8 mouse cellular contexts compared by ENCODE assay signal in genomic region chr10:26828412-26829137, GRCm38 (mm10).
DNase-seq lines count a peak whose midpoint lies in the region; ATAC-seq lines count a peak whose summit lies in the region.

No protein-coding gene starts in this region.

- peaks cover 38% of the 10 kb centered on the region for H3K4me1 ChIP-seq in forebrain, embryonic 13.5 days
- peaks cover 6% of the 10 kb centered on the region for H3K4me1 ChIP-seq in intestine, embryonic 16.5 days (ENCODE audit: control insufficient read depth, insufficient read depth, low read length)

- H3K9ac ChIP-seq in forebrain, embryonic 13.5 days, result no peak overlapping the region
- H3K9ac ChIP-seq in intestine, embryonic 16.5 days (ENCODE audit: low read depth, low read length), result no peak overlapping the region

- DNase-seq in embryo, embryonic 10 days (ENCODE audit: low spot score), result peak; percentile 14
- no peak for DNase-seq in embryo, embryonic 11 days
- peak; percentile 54 for DNase-seq in lung, postnatal 10 days
- no peak for DNase-seq in cerebellum, adult 9-10 months
- no peak for DNase-seq in thymus, postnatal 4 days
- no peak for DNase-seq in thymus, postnatal 36 days

- H3K9me3 ChIP-seq in forebrain, embryonic 13.5 days (replicated peaks), result no peaks in the 10 kb centered on the region
- no peaks in the 10 kb centered on the region for H3K9me3 ChIP-seq in intestine, embryonic 16.5 days (ENCODE audit: control insufficient read depth, low read length)

- no peak overlapping the region for H3K4me2 ChIP-seq in forebrain, embryonic 13.5 days
- H3K4me2 ChIP-seq in intestine, embryonic 16.5 days (ENCODE audit: low read depth, low read length), result no peak overlapping the region

- no peaks in the 10 kb centered on the region for H3K36me3 ChIP-seq in forebrain, embryonic 13.5 days (ENCODE audit: poor library complexity, severe bottlenecking)
- no peaks in the 10 kb centered on the region for H3K36me3 ChIP-seq in intestine, embryonic 16.5 days (ENCODE audit: control insufficient read depth, insufficient read depth, low read length)

- peak overlapping the region; percentile 85 for H3K27ac ChIP-seq in forebrain, embryonic 13.5 days
- H3K27ac ChIP-seq in intestine, embryonic 16.5 days (ENCODE audit: low read length), result peak overlapping the region; percentile 25

- no peaks in the 10 kb centered on the region for H3K27me3 ChIP-seq in forebrain, embryonic 13.5 days
- H3K27me3 ChIP-seq in intestine, embryonic 16.5 days (replicated peaks; ENCODE audit: control insufficient read depth, insufficient read depth, low read length), result no peaks in the 10 kb centered on the region

- WGBS in forebrain, embryonic 13.5 days, result 63% methylated on average over 9 of the region's 9 CpGs
- 49% methylated on average over 9 of the region's 9 CpGs for WGBS in intestine, embryonic 16.5 days

- H3K4me3 ChIP-seq in forebrain, embryonic 13.5 days, result no peak overlapping the region
- H3K4me3 ChIP-seq in intestine, embryonic 16.5 days (ENCODE audit: low read length), result no peak overlapping the region

- ATAC-seq in forebrain, embryonic 13.5 days, result no peak; the same call in 1 of the 2 replicates
- ATAC-seq in intestine, embryonic 16.5 days, result peak; percentile 91

Comparison
In these comparisons a context has a peak if more than half of its experiments do, and no peak if none do; other contexts are left out.
1. DNase-seq: peak in embryo, embryonic 10 days (single experiment) and lung, postnatal 10 days (single experiment); none in embryo, embryonic 11 days (single experiment), cerebellum, adult 9-10 months (single experiment), thymus, postnatal 4 days (single experiment) and thymus, postnatal 36 days (0 of 2).